Mouse (Mus musculus): Measurements from ENCODE around the gene Nxf7. TPM values are rescaled to one million over a fixed set of nuclear protein-coding genes. Genes with fewer than 3 reads are reported as not detected.

Gene Nxf7
- polyA plus RNA-seq (2012; rRNA removed), result 0.30 and 0.32 TPM in 2 replicates

GRCm38 (mm10) chrX:135598677-135599076, at the start of gene Nxf7:
TSS of gene Nxf7 (minus strand) at chrX:135598777.

GRCm38 (mm10) chrX:135627605-135628004, 29.0 kb upstream of the Nxf7 start, which contains the start of gene Prame:
TSS of gene Prame (minus strand) at chrX:135627705.

Other genes starting within 250 kb of the Nxf7 start
- gene Gm5128, start 225.5 kb downstream of the Nxf7 start, polyA plus RNA-seq (2012; rRNA removed), result not detected in 2 replicates
- not detected in 2 replicates for gene Gm7903, start 164.9 kb downstream of the Nxf7 start, polyA plus RNA-seq (2012; rRNA removed)
- gene AV320801, start 104.2 kb downstream of the Nxf7 start, polyA plus RNA-seq (2012; rRNA removed), result not detected in 2 replicates
- gene Prame, start 28.9 kb upstream of the Nxf7 start, polyA plus RNA-seq (2012; rRNA removed), result not detected in 2 replicates
- not detected in 2 replicates for gene Tcp11x2, start 95.0 kb upstream of the Nxf7 start, polyA plus RNA-seq (2012; rRNA removed)
- not detected in 2 replicates for gene Tmsb15a, start 126.5 kb upstream of the Nxf7 start, polyA plus RNA-seq (2012; rRNA removed)
- gene Armcx5, start 144.0 kb upstream of the Nxf7 start, polyA plus RNA-seq (2012; rRNA removed), result 1.8 and 2.0 TPM in 2 replicates
- 5.9 and 6.8 TPM in 2 replicates for gene Gprasp1, start 144.0 kb upstream of the Nxf7 start, polyA plus RNA-seq (2012; rRNA removed)
- gene Bhlhb9, start 198.8 kb upstream of the Nxf7 start, polyA plus RNA-seq (2012; rRNA removed), result 5.7 and 6.1 TPM in 2 replicates
- gene Gprasp2, start 240.3 kb upstream of the Nxf7 start, polyA plus RNA-seq (2012; rRNA removed), result 0.73 and 0.94 TPM in 2 replicates

Data from liver, embryonic 14 days (tissue).